ENCODE assay signal across 12 mouse cellular contexts in the genomic region with DNA sequence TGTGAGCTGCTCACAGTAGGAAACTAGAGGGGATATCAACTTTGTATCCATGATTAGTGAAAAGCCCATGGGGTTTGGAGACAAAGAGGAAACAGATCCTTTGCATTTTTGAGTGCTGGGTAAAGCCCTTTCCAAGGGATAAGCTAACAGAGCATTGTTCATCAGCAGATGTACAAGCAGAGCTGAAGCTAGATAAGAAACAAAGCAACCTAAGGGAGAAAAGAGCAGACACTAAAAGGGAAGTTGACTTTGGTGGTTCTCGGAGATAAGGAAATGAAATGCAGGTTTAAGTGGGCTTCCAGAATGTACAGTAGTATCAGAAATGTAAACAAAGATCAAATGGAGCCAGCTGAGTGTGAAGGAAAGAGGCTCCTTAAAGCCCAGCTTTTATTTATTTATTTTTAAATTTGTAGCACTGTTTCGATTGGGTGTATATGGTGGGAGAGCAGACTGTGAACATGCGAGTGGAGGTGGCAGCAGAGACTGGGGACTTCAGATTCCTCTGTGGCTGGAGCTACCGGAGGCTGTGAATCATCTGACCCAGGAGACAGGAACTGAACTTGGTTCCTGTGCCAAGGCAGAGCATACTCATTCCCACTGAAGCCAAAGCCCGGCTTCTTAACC.
DNase-seq lines count a peak whose midpoint lies in the region; ATAC-seq and TF ChIP-seq lines count a peak whose summit lies in the region.
"Had no signal": no experiment of that assay in that cellular context is flagged by ENCODE, and none has a peak within 500 bp of the region (broad histone marks: within the 10 kb centered on the region; RNA-seq: fewer than 3 reads in every experiment).

No protein-coding gene starts in this region.

- no peak for TF ChIP-seq CTCF in midbrain, postnatal 0 days (IDR thresholded peaks at IDR 0.05)

- no peaks in the 10 kb centered on the region for H3K9me3 ChIP-seq in heart, embryonic 16.5 days (replicated peaks; ENCODE audit: control insufficient read depth, low read length)
- H3K9me3 ChIP-seq in midbrain, embryonic 13.5 days = no peaks in the 10 kb centered on the region
- no peaks in the 10 kb centered on the region for H3K9me3 ChIP-seq in midbrain, postnatal 0 days (ENCODE audit: low read length)
- H3K9me3 ChIP-seq: limb, embryonic 12.5 days had no signal

- H3K4me3 ChIP-seq in heart, embryonic 16.5 days (ENCODE audit: low read length) = no peak overlapping the region
- H3K4me3 ChIP-seq in midbrain, embryonic 13.5 days (replicated peaks) = no peak overlapping the region
- no peak overlapping the region for H3K4me3 ChIP-seq in midbrain, postnatal 0 days (ENCODE audit: low read depth, low read length)
- H3K4me3 ChIP-seq: limb, embryonic 12.5 days had no signal

- no peak overlapping the region for H3K9ac ChIP-seq in heart, embryonic 16.5 days (ENCODE audit: low read length)
- no peak overlapping the region for H3K9ac ChIP-seq in midbrain, embryonic 13.5 days (replicated peaks)
- no peak overlapping the region for H3K9ac ChIP-seq in midbrain, postnatal 0 days (replicated peaks; ENCODE audit: low read length, poor library complexity, severe bottlenecking)
- H3K9ac ChIP-seq: limb, embryonic 12.5 days had no signal

- ATAC-seq in heart, embryonic 16.5 days (replicated peaks; ENCODE audit: extremely low read depth, insufficient read depth, low FRiP score) = peak; percentile 65
- ATAC-seq in midbrain, embryonic 13.5 days = peak; percentile 53
- no peak for ATAC-seq in midbrain, postnatal 0 days (ENCODE audit: low FRiP score)
- ATAC-seq in hematopoietic stem cell, adult 5-6 weeks (replicated peaks in 1 of 2; ENCODE audit: insufficient read depth in 1 of 2, low FRiP score in 2 of 2, low TSS enrichment in 1 of 2, low read depth in 1 of 2, poor library complexity in 2 of 2, severe bottlenecking in 2 of 2) = peak; percentile 60 to 71
- ATAC-seq: intestine, embryonic 16.5 days had no signal

- DNase-seq in heart, postnatal 4 days = no peak
- DNase-seq in midbrain, postnatal 0 days (ENCODE audit: low spot score) = no peak
- peak; percentile 7 for DNase-seq in yolk sac, embryonic 10.5 days (ENCODE audit: low spot score)
- DNase-seq in cerebellum, adult 11 months = no peak
- DNase-seq in frontal cortex, postnatal 10 days (ENCODE audit: low spot score in 2 of 2) = no peak
- DNase-seq: cerebellum, adult 9-11 months; thymus, adult 2 months had no signal

- H3K4me2 ChIP-seq in heart, embryonic 16.5 days (ENCODE audit: low read depth, low read length) = no peak overlapping the region
- H3K4me2 ChIP-seq in midbrain, embryonic 13.5 days (replicated peaks) = no peak overlapping the region
- H3K4me2 ChIP-seq in midbrain, postnatal 0 days (ENCODE audit: low read depth, low read length, poor library complexity, severe bottlenecking) = no peak overlapping the region
- H3K4me2 ChIP-seq: limb, embryonic 12.5 days had no signal

- H3K27me3 ChIP-seq in heart, embryonic 16.5 days (ENCODE audit: control insufficient read depth, insufficient read depth, low read length) = no peaks in the 10 kb centered on the region
- H3K27me3 ChIP-seq in midbrain, embryonic 13.5 days = no peaks in the 10 kb centered on the region
- no peaks in the 10 kb centered on the region for H3K27me3 ChIP-seq in midbrain, postnatal 0 days (ENCODE audit: insufficient read depth, low read length)
- H3K27me3 ChIP-seq: limb, embryonic 12.5 days had no signal

- H3K36me3 ChIP-seq in heart, embryonic 16.5 days (ENCODE audit: control insufficient read depth, insufficient read depth) = no peaks in the 10 kb centered on the region
- H3K36me3 ChIP-seq in midbrain, embryonic 13.5 days = no peaks in the 10 kb centered on the region
- H3K36me3 ChIP-seq in midbrain, postnatal 0 days (ENCODE audit: insufficient read depth, low read length) = no peaks in the 10 kb centered on the region
- H3K36me3 ChIP-seq: limb, embryonic 12.5 days had no signal

- whole genome bisulfite sequencing in heart, embryonic 16.5 days = 21% methylated on average over 5 of the region's 5 CpGs
- 63% methylated on average over 5 of the region's 5 CpGs for WGBS in midbrain, embryonic 13.5 days
- WGBS in midbrain, postnatal 0 days = 59% methylated on average over 5 of the region's 5 CpGs

- no peak overlapping the region; the same call in 1 of the 2 replicates for H3K27ac ChIP-seq in heart, embryonic 16.5 days (ENCODE audit: low read length)
- no peak overlapping the region for H3K27ac ChIP-seq in midbrain, embryonic 13.5 days
- no peak overlapping the region for H3K27ac ChIP-seq in midbrain, postnatal 0 days (ENCODE audit: low read depth, low read length)
- H3K27ac ChIP-seq: limb, embryonic 12.5 days had no signal

- H3K4me1 ChIP-seq in heart, embryonic 16.5 days (ENCODE audit: control insufficient read depth, insufficient read depth, low read length) = peaks cover 7% of the 10 kb centered on the region; the same call in 1 of the 2 replicates
- H3K4me1 ChIP-seq in midbrain, embryonic 13.5 days (replicated peaks) = 0 out of 2 replicates have a peak, but pooled peaks cover 5% of the 10 kb centered on the region
- no peaks in the 10 kb centered on the region for H3K4me1 ChIP-seq in midbrain, postnatal 0 days (ENCODE audit: insufficient read depth, low read length)
- H3K4me1 ChIP-seq: limb, embryonic 12.5 days had no signal
